Mouse (Mus musculus): ENCODE measurements around the gene Gnb5. TPM values are rescaled to one million over a fixed set of nuclear protein-coding genes. Genes with fewer than 3 reads are reported as not detected.

The Gnb5 gene
- polyA plus RNA-seq (2014; fragmentation: Illumina TruSeq; extraction: RNeasy Lipid Tissue Mini Kit (QIAGEN cat#74804); ENCODE audit: low read depth, low replicate concordance): 26.9 TPM

GRCm38 (mm10) chr9:75306126-75306898 is at the start of gene Gnb5:
TSS of gene Gnb5 (plus strand) at chr9:75306288.

GRCm38 (mm10) chr9:75347458-75347857 is 41.4 kb downstream of the Gnb5 start, which contains the start of gene Bcl2l10:
TSS of gene Bcl2l10 (plus strand) at chr9:75347758.

Other genes with a start within 250 kb of the Gnb5 start
- 12.1 TPM for gene Myo5a, start 235.3 kb upstream of the Gnb5 start, polyA plus RNA-seq (2014; fragmentation: Illumina TruSeq; extraction: RNeasy Lipid Tissue Mini Kit (QIAGEN cat#74804); ENCODE audit: low read depth, low replicate concordance)
- 1.9 TPM for gene Myo5c, start 74.3 kb upstream of the Gnb5 start, polyA plus RNA-seq (2014; fragmentation: Illumina TruSeq; extraction: RNeasy Lipid Tissue Mini Kit (QIAGEN cat#74804); ENCODE audit: low read depth, low replicate concordance)
- gene Bcl2l10, start 41.5 kb downstream of the Gnb5 start, polyA plus RNA-seq (2014; fragmentation: Illumina TruSeq; extraction: RNeasy Lipid Tissue Mini Kit (QIAGEN cat#74804); ENCODE audit: low read depth, low replicate concordance): 0.43 TPM
- 50.1 TPM for gene Mapk6, start 103.7 kb downstream of the Gnb5 start, polyA plus RNA-seq (2014; fragmentation: Illumina TruSeq; extraction: RNeasy Lipid Tissue Mini Kit (QIAGEN cat#74804); ENCODE audit: low read depth, low replicate concordance)
- 17.4 TPM for gene Leo1, start 135.2 kb downstream of the Gnb5 start, polyA plus RNA-seq (2014; fragmentation: Illumina TruSeq; extraction: RNeasy Lipid Tissue Mini Kit (QIAGEN cat#74804); ENCODE audit: low read depth, low replicate concordance)